Mouse (Mus musculus) midbrain, embryonic 10.5 days (tissue): ENCODE data around the gene Tssk6. TPM values are rescaled to one million over a fixed set of nuclear protein-coding genes. Genes with fewer than 3 reads are reported as not detected.
A peak's percentile ranks its signal among the peaks of the same experiment; 100 is the strongest.

ENCODE experiments used
- DNase-seq: peaks from one replicate; pipeline ENCODE4 v3.0.0-alpha.2; 2017; ENCODE audit warnings: low spot score
- H3K27ac ChIP-seq: fragments of 300-500 bp; sonication (generic); replicated peaks from 2 replicates; pipeline ENCODE4 v1.5.1; 2016; ENCODE audit warnings: mild to moderate bottlenecking
- H3K27me3 ChIP-seq: fragments of 300-500 bp; sonication (generic); 2 replicates; pipeline ENCODE4 v1.6.1; 2016; ENCODE audit warnings: low read depth, mild to moderate bottlenecking; ENCODE audit not compliant: poor library complexity, severe bottlenecking
- H3K36me3 ChIP-seq: fragments of 300-500 bp; sonication (generic); 2 replicates; pipeline ENCODE4 v1.6.1; 2016; ENCODE audit warnings: mild to moderate bottlenecking, moderate library complexity
- H3K4me1 ChIP-seq: fragments of 300-500 bp; sonication (generic); 2 replicates; pipeline ENCODE4 v1.6.1; 2016
- H3K4me3 ChIP-seq: fragments of 300-500 bp; sonication (generic); 2 replicates; pipeline ENCODE4 v1.5.1; 2016; ENCODE audit warnings: mild to moderate bottlenecking, moderate library complexity
- H3K9me3 ChIP-seq: fragments of 300-500 bp; sonication (generic); replicated peaks from 2 replicates; pipeline ENCODE4 v1.6.1; 2016; ENCODE audit warnings: mild to moderate bottlenecking
- WGBS: fragments of 180-500 bp; shearing (Covaris S2); methylation state at CpG from one replicate; pipeline ENCODE4 v1.1.7; 2016; 5-methylcytosine and 5-hydroxymethylcytosine counted together
- polyA plus RNA-seq: library from polyadenylated mRNA; unstranded; fragments of >200 nt; fragmentation: Nextera tagmentation; extraction: Ambion mirVana; gene quantifications from 2 replicates; pipeline ENCODE4 v1.2.1, GENCODE M21; 2016

The Tssk6 gene
- polyA plus RNA-seq, 1 experiment from 2014 or later: 5.4 TPM

- 83% methylated on average over 10 of the region's 10 CpGs for WGBS
- Histone ChIP-seq H3K4me3 (no peak overlapping the region), H3K36me3 (peaks cover 11% of the 10 kb centered on the region), H3K4me1 (peaks cover 19% of the 10 kb centered on the region), H3K9me3 (no peaks in the 10 kb centered on the region), H3K27me3 (peaks cover 75% of the 10 kb centered on the region), H3K27ac (no peak overlapping the region)
- DNase-seq: no peak
These were observed 25.0 kb upstream of the Tssk6 start for GRCm38 (mm10) chr8:69876967-69877366.

- H3K4me1 ChIP-seq: peaks cover 23% of the 10 kb centered on the region
- 90% methylated on average over 4 of the region's 4 CpGs for WGBS
- DNase-seq: no peak
- no peak overlapping the region for H3K4me3 ChIP-seq
- H3K27ac ChIP-seq: no peak overlapping the region
- peaks cover 79% of the 10 kb centered on the region for H3K27me3 ChIP-seq
- no peaks in the 10 kb centered on the region for H3K9me3 ChIP-seq
- peaks cover 6% of the 10 kb centered on the region for H3K36me3 ChIP-seq
These were observed 24.6 kb upstream of the Tssk6 start for GRCm38 (mm10) chr8:69877396-69877795.

GRCm38 (mm10) chr8:69877992-69878391 lies 24.0 kb upstream of the Tssk6 start:
- Histone ChIP-seq H3K9me3 (no peaks in the 10 kb centered on the region), H3K4me3 (no peak overlapping the region), H3K27me3 (peaks cover 85% of the 10 kb centered on the region), H3K27ac (no peak overlapping the region), H3K36me3 (peaks cover 1% of the 10 kb centered on the region; the same call in 1 of the 2 replicates), H3K4me1 (peaks cover 28% of the 10 kb centered on the region)
- DNase-seq: no peak
- WGBS: 64% methylated on average over 3 of the region's 3 CpGs

- H3K4me1 ChIP-seq: peaks cover 30% of the 10 kb centered on the region
- H3K4me3 ChIP-seq: no peak overlapping the region
- no peak overlapping the region for H3K27ac ChIP-seq
- H3K36me3 ChIP-seq: no peaks in the 10 kb centered on the region
- H3K27me3 ChIP-seq: peaks cover 99% of the 10 kb centered on the region
- no peak for DNase-seq
- WGBS: 62% methylated on average over 8 of the region's 8 CpGs
- H3K9me3 ChIP-seq: no peaks in the 10 kb centered on the region
These were observed 22.3 kb upstream of the Tssk6 start for GRCm38 (mm10) chr8:69879678-69880077.

GRCm38 (mm10) chr8:69880841-69881240 lies 21.1 kb upstream of the Tssk6 start:
- Histone ChIP-seq H3K36me3 (no peaks in the 10 kb centered on the region), H3K4me3 (peak overlapping the region; percentile 49), H3K27ac (no peak overlapping the region), H3K27me3 (peaks cover 100% of the 10 kb centered on the region), H3K9me3 (no peaks in the 10 kb centered on the region), H3K4me1 (peaks cover 29% of the 10 kb centered on the region)
- no peak for DNase-seq
- WGBS: 11% methylated on average over 37 of the region's 37 CpGs

GRCm38 (mm10) chr8:69881261-69881865 lies 20.6 kb upstream of the Tssk6 start:
- peaks cover 100% of the 10 kb centered on the region for H3K27me3 ChIP-seq
- no peaks in the 10 kb centered on the region for H3K9me3 ChIP-seq
- WGBS: 20% methylated on average over 79 of the region's 79 CpGs
- H3K4me3 ChIP-seq: peak overlapping the region; percentile 49
- H3K27ac ChIP-seq: no peak overlapping the region
- peaks cover 35% of the 10 kb centered on the region for H3K4me1 ChIP-seq
- DNase-seq: no peak
- H3K36me3 ChIP-seq: no peaks in the 10 kb centered on the region

- Histone ChIP-seq H3K4me1 (peaks cover 43% of the 10 kb centered on the region), H3K27me3 (peaks cover 100% of the 10 kb centered on the region), H3K27ac (peak overlapping the region; percentile 23; the same call in 1 of the 2 replicates), H3K36me3 (no peaks in the 10 kb centered on the region), H3K9me3 (no peaks in the 10 kb centered on the region), H3K4me3 (peak overlapping the region; percentile 49)
- DNase-seq: peak; percentile 57
- WGBS: 5% methylated on average over 103 of the region's 103 CpGs
These were observed 19.8 kb upstream of the Tssk6 start for GRCm38 (mm10) chr8:69882021-69882756.

GRCm38 (mm10) chr8:69882833-69883600 lies 19.0 kb upstream of the Tssk6 start:
- peak overlapping the region; percentile 49 for H3K4me3 ChIP-seq

GRCm38 (mm10) chr8:69884141-69884540 lies 17.8 kb upstream of the Tssk6 start:
- Histone ChIP-seq H3K9me3 (no peaks in the 10 kb centered on the region), H3K4me1 (peaks cover 62% of the 10 kb centered on the region), H3K36me3 (no peaks in the 10 kb centered on the region), H3K27ac (no peak overlapping the region), H3K4me3 (no peak overlapping the region), H3K27me3 (peaks cover 100% of the 10 kb centered on the region)
- DNase-seq: no peak
- WGBS: 54% methylated on average over 13 of the region's 13 CpGs

More at GRCm38 (mm10) chr8:69882833-69883600, 19.0 kb upstream of the Tssk6 start:
- Histone ChIP-seq H3K27me3 (peaks cover 100% of the 10 kb centered on the region), H3K9me3 (no peaks in the 10 kb centered on the region), H3K36me3 (no peaks in the 10 kb centered on the region), H3K27ac (no peak overlapping the region), H3K4me1 (peaks cover 51% of the 10 kb centered on the region)
- 12% methylated on average over 52 of the region's 52 CpGs for WGBS
- DNase-seq: no peak

GRCm38 (mm10) chr8:69887289-69888243 lies 14.4 kb upstream of the Tssk6 start, which contains the start of gene Cilp2:
TSS of gene Cilp2 (minus strand) at chr8:69887687.
- Histone ChIP-seq H3K36me3 (peaks cover 7% of the 10 kb centered on the region; the same call in 1 of the 2 replicates), H3K9me3 (no peaks in the 10 kb centered on the region), H3K4me1 (peaks cover 66% of the 10 kb centered on the region), H3K27ac (no peak within 1 kb of the TSS), H3K4me3 (peak within 1 kb of the TSS; percentile 42), H3K27me3 (peaks cover 99% of the 10 kb centered on the region)
- DNase-seq: peak; percentile 50
- 1% methylated on average over 60 of the region's 60 CpGs for WGBS

- peaks cover 99% of the 10 kb centered on the region for H3K27me3 ChIP-seq
- 7% methylated on average over 24 of the region's 24 CpGs for WGBS
- no peaks in the 10 kb centered on the region for H3K9me3 ChIP-seq
- H3K4me3 ChIP-seq: peak overlapping the region; percentile 42
- peaks cover 67% of the 10 kb centered on the region for H3K4me1 ChIP-seq
- DNase-seq: peak; percentile 37
- H3K27ac ChIP-seq: no peak overlapping the region
- H3K36me3 ChIP-seq: peaks cover 15% of the 10 kb centered on the region
These were observed 13.6 kb upstream of the Tssk6 start for GRCm38 (mm10) chr8:69888244-69888866.
